Mouse (Mus musculus) left cerebral cortex, adult 8-10 months (tissue): ENCODE data around the gene Taf1b. TPM values are rescaled to one million over a fixed set of nuclear protein-coding genes. Genes with fewer than 3 reads are reported as not detected.

Experiments used
- DNase-seq, 2 experiments: peaks; one replicate each; pipeline ENCODE4 v3.0.0; 2022; ENCODE audit warnings: low spot score in 2 of 2
- total RNA-seq, 4 experiments: library from RNA; stranded (reverse); gene quantifications; 2 replicates each; pipeline ENCODE4 v1.2.4; 2022

Taf1b gene
- total RNA-seq, 4 experiments from 2014 or later, result 27.9 to 32.7 (median 30.1) TPM

GRCm38 (mm10) chr12:24548885-24549284, 50.7 kb downstream of the Taf1b start:
- no peak for DNase-seq

- DNase-seq, result no peak
These were observed 54.4 kb downstream of the Taf1b start for GRCm38 (mm10) chr12:24552531-24552930.

- DNase-seq, result no peak
These were observed 57.8 kb downstream of the Taf1b start for GRCm38 (mm10) chr12:24555976-24556375.

DNA sequence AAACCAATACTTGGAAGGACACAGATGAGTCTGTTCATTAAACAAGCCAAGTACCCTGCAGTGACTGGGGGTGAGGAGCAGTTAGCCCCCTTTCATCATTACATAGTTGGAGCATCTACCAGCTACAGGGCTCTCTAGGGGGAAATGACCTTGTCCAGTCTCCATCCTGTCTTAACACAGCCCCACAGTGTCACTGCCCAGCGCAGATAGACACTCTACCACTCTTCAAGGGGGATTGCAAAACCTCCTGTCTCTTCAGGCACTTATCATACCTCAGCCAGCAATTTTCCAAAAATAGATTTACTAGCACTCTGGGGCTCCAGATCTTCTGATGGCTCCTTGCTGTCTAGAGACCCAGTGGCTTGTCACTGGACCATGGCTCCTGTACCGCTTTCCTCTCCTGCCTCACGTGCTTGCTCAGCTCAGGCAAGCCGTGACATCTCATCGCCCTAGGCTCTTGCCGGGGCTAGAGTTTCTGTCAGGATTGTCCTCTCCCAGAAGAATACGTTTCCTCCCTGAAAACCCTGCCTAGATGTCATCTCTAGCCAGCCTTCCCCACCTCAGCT, 65.3 kb downstream of the Taf1b start:
- no peak for DNase-seq

DNA sequence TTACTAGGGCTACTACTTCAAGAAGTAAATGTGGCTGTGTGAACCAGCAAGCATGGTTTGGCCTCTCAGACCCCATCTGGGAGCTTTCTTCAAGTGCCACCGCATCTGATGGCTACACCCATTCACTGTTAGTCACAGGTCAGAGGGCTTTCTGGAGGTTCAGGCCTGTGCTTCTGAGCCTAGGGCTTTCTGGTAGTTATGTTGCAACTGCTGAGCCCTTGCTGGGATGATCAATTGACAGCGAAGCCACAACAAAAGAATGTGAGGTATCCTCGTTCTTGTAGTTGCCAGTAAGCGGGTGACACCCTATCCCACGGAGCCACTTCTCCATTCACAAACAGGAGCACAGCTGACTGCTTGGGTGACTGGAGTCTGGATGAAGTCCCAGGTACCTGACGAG, 67.2 kb downstream of the Taf1b start:
- no peak for DNase-seq

DNA sequence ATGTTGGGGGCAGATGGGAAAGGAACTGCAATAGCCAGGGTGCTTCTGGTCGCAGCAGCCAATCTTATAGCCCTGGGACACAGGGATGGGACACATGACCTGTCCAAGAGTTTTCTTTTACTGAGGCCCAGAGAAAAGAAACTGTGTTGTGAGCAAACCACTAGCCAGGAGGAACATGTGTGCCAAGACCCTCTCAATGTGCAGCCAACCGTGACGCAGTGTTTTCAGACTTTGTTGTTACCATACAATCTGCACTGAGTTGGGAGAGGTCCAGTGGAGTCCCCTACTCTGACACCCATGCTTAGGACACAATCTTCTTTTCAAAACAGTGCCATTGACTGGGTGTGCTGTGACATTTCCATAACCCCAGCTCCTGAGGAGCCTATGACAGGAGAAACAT, 69.4 kb downstream of the Taf1b start:
- no peak for DNase-seq

DNA sequence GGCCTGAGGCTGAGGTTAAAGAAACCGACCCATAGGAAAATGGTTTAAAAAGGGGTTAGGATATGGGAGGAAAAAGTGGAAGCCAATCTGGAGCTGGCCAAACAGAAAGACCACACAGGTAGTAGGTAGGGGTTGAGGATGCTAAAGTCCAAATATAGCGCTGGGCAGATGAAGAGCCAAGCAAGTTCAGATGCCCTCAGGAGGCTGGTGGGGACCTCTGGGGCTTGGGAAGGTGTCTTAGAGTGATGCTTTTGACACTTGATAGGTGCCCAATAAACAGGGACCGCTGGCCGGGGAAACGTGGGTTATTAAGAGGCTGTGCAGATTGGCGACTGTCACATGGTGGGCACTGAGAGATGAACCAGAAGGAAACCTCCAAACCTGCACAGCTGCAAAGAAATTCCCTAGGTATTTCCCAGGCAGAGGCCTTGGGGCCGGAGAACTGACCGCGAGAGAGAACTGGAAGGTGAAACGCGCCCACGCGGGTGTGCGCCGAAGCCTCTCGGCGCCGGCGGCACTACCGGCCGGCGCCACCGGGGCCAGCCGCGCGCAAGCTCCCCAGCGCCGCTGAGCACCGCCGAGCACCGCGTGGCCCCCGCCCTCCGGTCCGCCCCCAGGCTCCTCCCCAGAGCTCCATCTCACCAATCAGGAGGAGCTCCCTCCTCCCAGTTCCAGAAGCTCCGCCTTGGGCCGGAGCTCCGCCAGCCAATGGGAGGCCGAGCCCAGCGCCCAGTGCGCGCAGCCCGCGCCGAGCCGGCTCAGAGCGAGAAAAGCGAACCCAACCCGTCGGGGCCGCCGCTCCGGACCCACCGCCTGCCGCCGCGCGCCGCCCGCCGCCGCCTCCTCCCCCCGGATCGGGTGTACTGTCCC, 73.6 kb downstream of the Taf1b start, which contains the start of gene Grhl1:
Grhl1 (plus strand) TSS at position 761 of the 870 bp plus-strand sequence.
- peak; percentile 74 to 96 for DNase-seq

- DNase-seq, result no peak
These were observed 74.5 kb downstream of the Taf1b start for GRCm38 (mm10) chr12:24572421-24573274.

DNA sequence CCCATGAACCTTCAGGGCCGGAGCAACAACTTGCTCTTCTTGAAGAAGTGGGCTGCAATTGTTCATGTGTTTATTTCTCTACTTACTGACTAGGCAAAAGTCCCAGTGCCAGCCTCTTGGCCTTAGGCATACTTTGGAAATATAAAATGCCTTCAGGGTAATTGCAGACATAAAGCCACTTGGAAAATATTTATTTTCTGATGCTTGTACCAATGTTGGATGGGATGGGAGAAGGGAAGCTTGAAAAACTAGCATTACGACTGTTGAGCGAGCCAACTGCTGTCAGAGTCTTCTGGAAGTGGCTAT, 75.1 kb downstream of the Taf1b start:
- no peak for DNase-seq

DNA sequence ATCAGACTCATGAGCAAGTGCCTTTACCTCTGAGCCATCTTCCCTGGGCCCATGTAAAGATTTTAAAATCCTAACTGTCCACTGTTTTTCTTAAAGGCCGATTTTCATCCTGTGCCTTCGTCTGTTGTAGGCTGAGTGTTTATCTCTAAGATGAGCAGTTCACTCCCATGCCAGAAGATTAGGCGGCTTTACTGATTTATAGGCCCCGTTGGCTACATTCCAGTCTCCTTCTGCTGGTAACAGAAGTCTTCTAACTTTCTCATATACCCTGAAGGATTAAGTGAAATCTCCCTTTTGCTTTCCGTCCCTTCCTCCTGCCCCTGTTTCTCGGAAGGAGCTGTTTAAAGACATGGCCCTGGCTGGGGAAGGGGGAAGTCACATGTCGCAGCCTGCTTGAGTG, 76.7 kb downstream of the Taf1b start:
- no peak for DNase-seq

- DNase-seq, result no peak
These were observed 82.3 kb downstream of the Taf1b start for GRCm38 (mm10) chr12:24580452-24580851.

DNA sequence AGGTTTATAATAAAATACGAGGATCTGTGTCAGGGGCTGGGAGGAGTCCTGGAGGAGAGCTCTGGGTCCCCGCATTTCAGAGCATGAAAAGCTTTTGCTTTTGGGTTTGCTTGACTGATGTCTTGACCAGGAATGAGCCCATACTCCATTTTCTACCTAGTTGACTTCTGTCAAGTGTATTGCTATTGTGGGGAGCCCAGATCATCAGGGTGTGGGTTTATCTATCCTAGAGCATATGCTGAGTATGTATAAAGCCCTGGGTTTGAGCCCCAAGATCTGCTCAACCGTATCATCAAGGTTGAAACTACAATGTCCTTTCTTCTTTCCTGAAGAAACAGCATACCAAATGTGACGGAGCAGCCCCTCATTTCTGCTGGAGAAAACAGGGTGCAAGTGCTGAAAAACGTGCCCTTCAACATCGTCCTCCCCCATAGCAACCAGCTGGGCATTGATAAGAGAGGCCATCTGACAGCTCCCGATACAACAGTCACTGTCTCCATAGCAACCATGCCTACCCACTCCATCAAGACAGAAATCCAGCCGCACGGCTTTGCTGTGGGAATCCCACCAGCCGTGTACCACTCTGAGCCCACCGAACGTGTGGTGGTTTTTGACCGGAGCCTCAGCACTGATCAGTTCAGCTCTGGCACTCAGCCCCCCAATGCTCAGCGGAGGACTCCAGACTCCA, 83.0 kb downstream of the Taf1b start:
- peak in 1 of 2 experiments; percentile 44 for DNase-seq

DNA sequence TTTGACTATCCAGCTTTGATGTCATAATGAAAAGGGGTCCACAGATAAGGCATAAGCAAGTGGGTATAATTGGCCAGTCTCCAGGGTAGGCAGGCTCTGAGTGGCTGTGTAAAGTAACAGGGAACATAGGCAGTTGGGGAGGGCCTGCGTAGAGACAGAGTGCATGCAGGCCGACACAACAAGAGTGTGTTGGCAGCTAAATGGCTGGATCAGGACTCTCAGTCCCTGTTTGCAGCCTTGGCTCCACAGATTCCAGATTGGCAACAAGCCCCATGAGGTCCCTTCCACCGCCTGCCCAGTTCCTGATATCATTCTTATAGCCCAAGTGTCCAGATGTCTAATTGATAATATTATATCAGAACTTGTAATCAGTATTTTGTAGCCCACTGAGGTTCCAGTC, 85.5 kb downstream of the Taf1b start:
- DNase-seq, result no peak

DNA sequence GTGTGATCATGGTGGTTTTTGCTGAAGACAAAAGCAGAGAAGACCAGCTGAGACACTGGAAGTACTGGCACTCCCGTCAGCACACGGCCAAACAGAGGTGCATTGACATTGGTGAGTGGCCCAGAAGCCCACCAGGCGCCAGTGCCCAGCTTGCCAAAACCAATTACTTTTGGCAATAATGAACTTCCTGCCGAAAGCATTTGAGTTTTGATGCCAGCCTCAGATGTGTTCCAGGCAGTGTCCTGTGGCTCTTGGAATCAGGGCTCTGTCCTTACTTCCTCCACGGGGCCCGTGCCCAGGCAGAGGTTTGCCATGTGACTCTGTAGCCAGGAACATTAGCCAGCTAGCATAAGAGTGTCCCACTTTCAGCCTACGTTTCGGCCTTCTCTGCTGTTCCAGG, 86.7 kb downstream of the Taf1b start:
- peak in 1 of 2 experiments; percentile 62 for DNase-seq

GRCm38 (mm10) chr12:24586193-24586592, 88.0 kb downstream of the Taf1b start:
- no peak for DNase-seq

DNA sequence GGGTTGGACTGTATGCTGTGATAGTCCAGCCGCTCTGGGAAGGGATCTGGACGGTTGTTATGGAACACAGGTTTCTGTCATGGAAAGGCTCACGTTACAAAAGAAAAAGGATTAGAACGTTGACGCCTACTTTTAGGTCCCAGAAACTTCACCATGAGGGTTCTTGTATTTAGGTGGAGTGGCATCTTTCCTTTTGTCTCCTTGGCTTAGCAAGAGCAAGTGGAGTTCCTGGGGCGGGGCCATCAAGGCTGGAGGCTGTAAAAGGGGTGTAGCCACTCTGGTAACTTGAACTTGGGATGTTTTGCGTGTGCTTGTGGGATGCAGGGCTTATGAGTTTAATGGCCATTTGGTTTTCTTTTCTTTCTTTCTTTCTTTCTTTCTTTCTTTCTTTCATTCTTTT, 92.2 kb downstream of the Taf1b start:
- no peak for DNase-seq

GRCm38 (mm10) chr12:24592055-24592454, 93.9 kb downstream of the Taf1b start:
- DNase-seq, result no peak

DNA sequence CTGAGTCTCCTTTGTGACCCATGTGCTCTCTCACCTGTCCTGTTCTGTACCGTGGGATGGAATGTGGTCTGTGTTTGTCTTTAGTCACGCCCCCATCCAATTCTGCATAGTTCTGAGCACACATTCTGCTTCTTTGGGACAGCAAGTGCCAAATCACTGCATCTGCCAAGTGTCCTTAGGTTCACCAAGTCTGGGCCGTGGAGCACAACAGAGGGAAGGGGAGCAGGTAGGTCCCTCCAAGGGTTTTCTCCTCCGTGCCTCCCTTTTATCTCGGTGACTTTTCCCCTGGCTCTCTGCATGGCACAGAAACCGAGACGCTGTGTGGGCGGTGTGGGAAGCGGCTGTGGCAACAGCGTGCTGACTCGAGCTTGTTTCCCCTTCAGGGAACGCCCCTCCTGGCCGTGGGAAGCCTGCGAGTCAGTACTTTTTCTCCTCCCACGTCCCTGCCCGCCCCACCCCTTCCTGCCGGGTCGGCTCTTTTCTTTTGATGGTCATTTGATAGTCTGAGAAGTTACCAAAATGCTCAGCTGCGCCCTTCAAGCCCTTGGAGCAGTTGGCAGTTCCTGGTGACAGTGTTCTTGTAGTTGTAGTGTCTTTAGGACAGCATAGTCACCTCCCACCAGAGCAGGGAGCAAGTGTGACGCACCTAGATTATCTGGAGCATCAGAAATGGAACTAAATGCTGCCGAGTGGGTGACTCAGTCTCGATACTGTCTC, 95.0 kb downstream of the Taf1b start:
- DNase-seq, result peak; percentile 37 to 59

- DNase-seq, result no peak
These were observed 99.2 kb downstream of the Taf1b start for GRCm38 (mm10) chr12:24597376-24597775.

DNA sequence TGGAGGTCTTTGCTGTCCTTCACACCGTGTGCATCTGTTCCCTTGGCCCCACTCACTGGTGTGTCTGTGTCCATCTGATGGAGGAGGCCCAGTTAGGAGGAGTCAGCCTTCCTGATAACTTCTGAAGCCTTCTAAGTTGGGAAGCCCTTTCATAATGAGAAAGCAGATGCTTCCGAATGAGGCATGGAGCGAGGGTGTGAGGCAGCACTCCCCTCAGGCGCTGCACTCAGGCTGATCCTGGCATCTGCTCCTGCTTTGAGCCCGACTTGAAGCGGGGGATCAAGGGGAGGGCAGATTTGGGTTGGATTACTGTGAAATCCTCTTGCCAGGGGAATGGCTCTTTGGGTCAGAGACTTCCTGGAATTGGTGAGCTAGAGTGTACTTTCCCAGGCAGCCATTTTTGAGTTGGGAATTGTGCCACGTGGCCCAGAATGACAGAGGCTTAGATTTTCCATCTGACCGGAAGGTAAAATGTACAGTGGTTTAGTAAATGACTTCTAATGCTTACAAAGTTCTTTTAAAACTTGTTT, 101.3 kb downstream of the Taf1b start:
- no peak for DNase-seq

DNA sequence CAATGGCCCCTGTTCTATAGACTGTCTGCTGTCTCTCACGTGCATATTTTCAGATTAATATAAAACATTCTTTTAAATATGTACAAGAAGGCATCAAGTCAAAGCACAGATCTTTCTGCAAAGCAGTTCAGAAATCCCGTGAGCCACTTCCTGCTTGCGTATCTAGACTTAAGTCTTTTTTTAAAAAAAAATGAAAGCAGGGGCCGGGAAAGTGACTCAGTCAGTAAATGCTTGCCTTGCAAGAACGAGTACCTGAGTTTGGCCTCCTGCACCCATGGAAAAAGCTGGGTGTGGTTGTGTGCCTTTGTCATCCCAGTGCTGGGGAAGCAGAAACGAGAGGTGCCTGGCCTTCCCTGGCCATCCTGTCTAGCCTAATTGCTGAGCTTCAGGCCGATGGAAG, 101.9 kb downstream of the Taf1b start:
- no peak for DNase-seq
